Mouse (Mus musculus): ENCODE data around the gene Med7.

DNA sequence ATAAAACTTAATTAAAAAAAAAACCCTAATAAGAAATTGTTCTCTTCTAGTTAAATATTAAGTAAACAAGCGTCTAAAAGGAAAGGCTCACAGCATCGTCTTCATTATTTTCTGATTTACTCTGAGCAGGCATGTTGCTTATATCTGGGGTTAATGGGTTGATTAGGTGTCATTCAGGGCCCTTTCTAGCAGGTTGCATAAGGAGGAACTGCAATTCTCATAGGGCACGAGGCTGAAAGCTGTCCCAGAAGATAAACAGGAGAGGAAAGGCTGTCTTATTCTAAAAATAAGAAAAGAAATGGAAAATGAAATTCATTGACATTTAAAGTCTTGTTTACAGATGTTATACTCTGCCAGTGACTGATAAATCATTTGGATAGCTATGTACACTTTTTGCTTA lies 23.2 kb downstream of the Med7 start:
- TF ChIP-seq GATA1 (IDR thresholded peaks at IDR 0.05; ENCODE audit: low read length): no peak
- no peak for TF ChIP-seq TAL1 (IDR thresholded peaks at IDR 0.05; ENCODE audit: low read length)

Data from erythroblast, embryonic 14.5 days (primary cell).